Mouse (Mus musculus) left cerebral cortex, adult 9 months (tissue): ENCODE measurements around the gene Lmtk2.
A peak's percentile ranks its signal among the peaks of the same experiment; 100 is the strongest.

Experiments used
- DNase-seq, 2 experiments: peaks; one replicate each; pipeline ENCODE4 v3.0.0; 2022; ENCODE audit warnings: low spot score in 2 of 2

Gene Lmtk2

GRCm38 (mm10) chr5:144215992-144216391, 115.8 kb downstream of the Lmtk2 start:
- no peak for DNase-seq

GRCm38 (mm10) chr5:144218061-144218460, 117.8 kb downstream of the Lmtk2 start:
- no peak for DNase-seq

GRCm38 (mm10) chr5:144219306-144219705, 119.1 kb downstream of the Lmtk2 start:
- DNase-seq, result no peak

GRCm38 (mm10) chr5:144219936-144220335, 119.7 kb downstream of the Lmtk2 start:
- DNase-seq, result no peak

- no peak for DNase-seq
Observed at GRCm38 (mm10) chr5:144221305-144221704, 121.1 kb downstream of the Lmtk2 start.

GRCm38 (mm10) chr5:144222811-144223502, 122.7 kb downstream of the Lmtk2 start:
- peak in 1 of 2 experiments; percentile 27 for DNase-seq

- peak; percentile 88 to 94 for DNase-seq
Observed at GRCm38 (mm10) chr5:144223503-144223862, 123.2 kb downstream of the Lmtk2 start, which contains the start of gene Tecpr1. Tecpr1 (minus strand) TSS chr5:144223615.

GRCm38 (mm10) chr5:144223899-144224816, 123.9 kb downstream of the Lmtk2 start:
- no peak for DNase-seq

- no peak for DNase-seq
Observed at GRCm38 (mm10) chr5:144226220-144226619, 126.0 kb downstream of the Lmtk2 start.

GRCm38 (mm10) chr5:144230216-144230615, 130.0 kb downstream of the Lmtk2 start:
- no peak for DNase-seq

- DNase-seq, result no peak
Observed at GRCm38 (mm10) chr5:144231410-144231809, 131.2 kb downstream of the Lmtk2 start.

- DNase-seq, result no peak
Observed at GRCm38 (mm10) chr5:144232531-144232930, 132.3 kb downstream of the Lmtk2 start.

- DNase-seq, result no peak
Observed at GRCm38 (mm10) chr5:144234222-144234621, 134.0 kb downstream of the Lmtk2 start.

GRCm38 (mm10) chr5:144234714-144235113, 134.5 kb downstream of the Lmtk2 start:
- no peak for DNase-seq
